ENCODE assay signal across 20 mouse cellular contexts in genomic region chr2:91163532-91163931, GRCm38 (mm10). TPM values are rescaled to one million over a fixed set of nuclear protein-coding genes. Genes with fewer than 3 reads are reported as not detected.
"Had no signal": no experiment of that assay in that cellular context is flagged by ENCODE, and none has a peak within 500 bp of the region (broad histone marks: within the 10 kb centered on the region; RNA-seq: fewer than 3 reads in every experiment).

No protein-coding gene starts in this region.

- H3K9ac ChIP-seq: lung, embryonic 15.5 days; midbrain, embryonic 13.5 days; midbrain, embryonic 15.5 days; neural tube, embryonic 12.5 days had no signal

- H3K27me3 ChIP-seq: lung, embryonic 15.5 days; midbrain, embryonic 13.5 days; midbrain, embryonic 15.5 days; neural tube, embryonic 12.5 days had no signal

- H3K4me3 ChIP-seq: lung, embryonic 15.5 days; midbrain, embryonic 13.5 days; midbrain, embryonic 15.5 days; neural tube, embryonic 12.5 days had no signal

- DNase-seq: lung, adult 2 months; lung, postnatal 14 days; lung, postnatal 36 days; right cerebral cortex, postnatal 14 days; right cerebral cortex, postnatal 4 days; spleen, adult 18-20 months; thymus, adult 18-20 months; thymus, postnatal 14 days; thymus, postnatal 36 days had no signal

- ATAC-seq: lung, postnatal 0 days; midbrain, embryonic 13.5 days; midbrain, embryonic 15.5 days had no signal

- H3K4me2 ChIP-seq: lung, embryonic 15.5 days; midbrain, embryonic 11.5 days; midbrain, embryonic 13.5 days; midbrain, embryonic 15.5 days; neural tube, embryonic 12.5 days had no signal

- H3K27ac ChIP-seq: lung, embryonic 15.5 days; macrophage; midbrain, embryonic 13.5 days; midbrain, embryonic 15.5 days; neural tube, embryonic 12.5 days had no signal

- H3K9me3 ChIP-seq: lung, embryonic 15.5 days; midbrain, embryonic 13.5 days; midbrain, embryonic 15.5 days; neural tube, embryonic 12.5 days had no signal

- H3K4me1 ChIP-seq: midbrain, embryonic 13.5 days; midbrain, embryonic 15.5 days; neural tube, embryonic 12.5 days had no signal

RNA-seq across cellular contexts. Expression of gene Mybpc3, which starts 45.6 kb away (rescaled TPM):
- total RNA-seq: liver, adult 2 months; megakaryocyte progenitor cell, adult 5-6 weeks; midbrain, postnatal 0 days had no signal
- polyA plus RNA-seq: midbrain, embryonic 11.5 days; midbrain, embryonic 13.5 days; midbrain, postnatal 0 days; neural tube, embryonic 14.5 days had no signal
